Mouse (Mus musculus): Measurements from ENCODE around the gene Hunk.

Gene Hunk

GRCm38 (mm10) chr16:90385688-90386513, at the start of gene Hunk:
Gene Hunk, plus strand, starts transcription at chr16:90386013.
- peak; percentile 85 for DNase-seq

- DNase-seq: no peak
Measured at GRCm38 (mm10) chr16:90339026-90339425, 46.8 kb upstream of the Hunk start.

DNA sequence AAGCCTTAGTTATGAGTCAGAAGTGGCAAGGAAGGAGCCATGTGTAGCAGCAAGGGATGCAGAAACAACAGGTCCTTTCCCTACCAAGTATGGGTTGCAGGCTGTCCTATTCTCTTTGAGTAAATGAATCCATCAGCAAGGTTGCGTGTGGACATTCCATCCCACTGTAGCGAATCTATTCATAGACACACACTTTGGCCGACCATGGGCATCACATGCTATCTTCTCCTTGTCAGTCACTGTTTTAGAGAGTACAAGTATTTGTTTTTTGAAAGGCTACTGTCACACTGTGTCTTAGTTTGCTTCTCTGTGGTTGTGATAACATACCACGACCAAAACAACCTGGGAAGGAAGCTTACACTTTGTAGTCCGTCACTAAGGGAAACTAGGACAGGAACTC, 44.7 kb upstream of the Hunk start:
- no peak for DNase-seq

- DNase-seq: peak; percentile 84
Measured at GRCm38 (mm10) chr16:90349700-90350548, 35.9 kb upstream of the Hunk start.

DNA sequence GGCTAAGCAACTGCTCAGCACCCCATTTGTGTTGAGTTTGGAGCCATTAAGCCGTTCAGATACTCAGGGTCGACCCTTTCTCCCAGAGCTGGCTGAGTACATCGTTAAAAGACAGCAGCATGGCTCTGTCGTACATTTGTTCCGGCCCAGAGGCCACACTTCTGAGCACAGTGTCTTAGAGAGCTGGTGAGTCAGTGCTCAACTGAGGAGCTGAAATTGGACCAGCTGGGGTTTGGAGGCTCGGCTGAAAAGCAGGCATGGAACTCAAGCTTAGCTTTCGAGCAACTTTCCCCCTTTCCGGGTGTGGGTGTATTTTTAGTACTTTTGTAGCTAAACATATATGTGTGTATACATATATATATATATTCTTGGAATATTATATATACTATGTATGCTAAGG, 34.1 kb upstream of the Hunk start:
- DNase-seq: no peak

DNA sequence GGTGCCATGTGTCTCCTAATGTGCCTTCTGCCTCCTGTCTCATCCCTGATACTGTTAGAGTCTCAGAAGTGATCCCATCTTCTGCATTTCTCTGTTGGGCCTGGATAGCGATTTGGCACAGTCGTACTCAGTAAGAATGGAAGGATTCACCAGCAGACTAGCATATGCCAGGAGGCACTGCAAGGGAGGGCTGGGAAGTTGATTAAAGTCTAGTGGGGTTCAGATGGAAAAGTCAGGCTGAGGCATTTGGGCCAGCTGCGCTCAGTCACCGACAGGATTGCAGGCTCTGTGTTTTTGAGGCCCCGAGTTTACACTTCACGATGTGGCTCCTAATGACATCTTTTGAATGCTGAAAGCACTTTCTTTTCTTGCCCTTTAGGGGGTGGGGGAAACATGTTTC, 33.1 kb upstream of the Hunk start:
- peak; percentile 58 for DNase-seq

GRCm38 (mm10) chr16:90353156-90353555, 32.7 kb upstream of the Hunk start:
- no peak for DNase-seq

DNA sequence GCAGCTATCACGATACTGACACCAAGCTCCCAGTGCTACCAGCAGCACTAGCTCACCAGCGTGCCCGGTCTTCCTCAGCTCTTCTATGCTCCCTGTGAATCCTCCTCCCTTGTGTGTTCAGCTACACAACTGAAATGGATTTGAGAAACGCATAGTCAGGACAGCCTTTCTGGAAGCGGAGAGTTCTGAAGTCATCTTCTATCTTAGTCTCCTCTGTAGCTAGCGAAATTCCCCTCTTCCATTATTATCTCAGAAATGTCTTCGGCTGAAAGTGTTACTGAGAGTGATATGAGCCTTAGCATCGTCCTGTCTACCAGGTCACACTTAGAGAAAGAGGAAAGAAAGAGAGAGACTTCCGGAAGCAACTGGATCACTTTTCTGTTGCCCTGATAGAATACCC, 26.5 kb upstream of the Hunk start:
- DNase-seq: no peak

DNA sequence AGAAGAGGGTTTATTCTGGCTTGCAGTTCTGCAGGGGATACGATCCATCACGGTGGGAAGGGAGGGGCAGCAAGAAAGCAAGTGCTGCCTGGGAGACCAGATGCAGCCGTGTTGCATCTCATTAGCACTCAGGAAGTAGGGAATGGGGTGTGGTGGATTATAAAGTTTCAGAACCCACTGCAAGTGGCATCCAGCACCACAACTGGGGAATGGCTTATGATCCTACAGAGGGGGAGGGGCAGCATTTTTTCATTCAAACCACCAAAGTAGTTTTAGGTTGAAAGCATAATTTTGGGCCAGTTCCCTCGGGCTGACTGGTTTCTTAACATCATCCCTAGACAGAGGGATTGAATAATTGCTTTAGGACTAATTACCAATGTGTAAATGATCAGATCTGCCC, 26.1 kb upstream of the Hunk start:
- no peak for DNase-seq

- DNase-seq: no peak
Measured at GRCm38 (mm10) chr16:90360327-90360726, 25.5 kb upstream of the Hunk start.

DNA sequence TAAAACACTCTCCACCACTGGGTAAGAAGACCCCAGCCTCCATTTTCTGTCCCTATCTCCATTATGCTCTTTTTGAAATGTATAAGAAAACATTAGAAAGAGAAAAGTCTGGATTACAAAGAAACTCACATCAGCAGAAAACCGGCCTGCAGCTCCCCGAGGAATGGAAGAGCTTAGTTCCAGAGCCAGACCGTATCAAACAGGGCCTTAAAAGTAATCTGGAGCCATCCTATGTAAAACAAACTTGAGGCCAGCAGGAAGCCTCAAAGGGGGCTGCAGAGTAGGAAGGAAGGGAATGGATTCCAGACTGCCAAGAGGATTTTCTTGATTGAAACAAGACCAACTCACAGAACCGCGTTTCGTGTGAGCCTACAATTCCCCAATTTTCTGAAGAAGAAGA, 22.9 kb upstream of the Hunk start:
- no peak for DNase-seq

- peak; percentile 75 for DNase-seq
Measured at GRCm38 (mm10) chr16:90379897-90380296, 5.9 kb upstream of the Hunk start.

DNA sequence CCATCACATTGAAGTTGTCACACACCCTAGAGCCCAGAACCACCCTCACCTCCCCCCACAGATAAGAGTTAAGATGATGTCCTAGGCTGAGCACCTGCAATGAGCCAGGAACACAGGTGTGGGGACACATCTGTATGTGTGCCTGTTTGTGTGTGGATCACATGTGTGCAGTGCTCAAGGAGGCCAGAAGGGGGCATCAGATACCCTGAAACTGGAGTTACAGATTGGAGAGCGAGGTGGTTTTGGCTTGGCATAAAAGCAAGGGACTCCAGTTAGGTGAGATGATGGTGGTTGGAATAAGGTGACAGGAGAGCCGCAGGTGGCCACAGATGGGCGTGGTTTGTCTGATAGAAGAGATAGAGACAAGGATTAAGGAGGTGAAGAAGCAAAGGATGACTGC, 4.2 kb upstream of the Hunk start:
- DNase-seq: peak; percentile 29

GRCm38 (mm10) chr16:90382701-90383280, 3.0 kb upstream of the Hunk start:
- DNase-seq: no peak

DNA sequence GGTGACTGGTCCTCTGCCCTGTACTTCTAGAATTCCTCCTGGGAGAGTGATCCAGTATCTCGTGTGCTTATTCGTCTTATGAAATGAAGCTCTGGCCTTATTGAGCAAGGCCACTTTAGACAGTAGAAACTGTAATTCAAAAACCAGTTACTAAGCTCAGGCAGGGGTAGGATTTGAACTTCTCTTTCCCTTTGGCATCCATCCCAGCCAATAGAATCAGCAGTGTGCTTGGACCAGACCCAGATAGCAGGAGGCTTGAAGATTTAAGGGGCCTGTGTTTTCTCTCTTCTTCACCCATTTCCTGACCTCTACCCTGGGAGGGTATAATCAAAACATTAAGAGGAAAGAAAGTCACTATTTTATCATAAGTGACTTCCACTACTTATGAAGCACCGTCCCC, 1.8 kb upstream of the Hunk start:
- DNase-seq: peak; percentile 65

DNA sequence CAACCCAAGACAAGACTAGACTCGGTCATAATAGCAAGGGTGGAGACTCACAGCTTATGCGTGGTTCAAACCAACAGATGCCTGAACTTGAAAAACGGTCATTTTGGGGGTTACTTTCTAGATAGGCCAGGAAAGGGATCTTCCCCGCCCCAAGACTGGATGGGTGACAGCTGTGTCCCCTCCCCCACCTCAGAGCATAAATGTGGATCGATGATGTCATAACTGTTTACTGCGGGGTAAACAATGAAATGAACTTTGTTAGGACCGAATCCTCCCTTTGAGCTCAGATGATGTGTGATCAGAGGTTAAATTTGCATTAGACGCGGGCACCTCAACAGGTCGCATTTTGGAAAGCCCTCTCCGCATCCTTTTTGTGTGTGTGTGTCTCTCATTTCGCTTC, 967 bp upstream of the Hunk start:
- DNase-seq: peak; percentile 63

- peak; percentile 36 for DNase-seq
Measured at GRCm38 (mm10) chr16:90385326-90385687, 506 bp upstream of the Hunk start.

DNA sequence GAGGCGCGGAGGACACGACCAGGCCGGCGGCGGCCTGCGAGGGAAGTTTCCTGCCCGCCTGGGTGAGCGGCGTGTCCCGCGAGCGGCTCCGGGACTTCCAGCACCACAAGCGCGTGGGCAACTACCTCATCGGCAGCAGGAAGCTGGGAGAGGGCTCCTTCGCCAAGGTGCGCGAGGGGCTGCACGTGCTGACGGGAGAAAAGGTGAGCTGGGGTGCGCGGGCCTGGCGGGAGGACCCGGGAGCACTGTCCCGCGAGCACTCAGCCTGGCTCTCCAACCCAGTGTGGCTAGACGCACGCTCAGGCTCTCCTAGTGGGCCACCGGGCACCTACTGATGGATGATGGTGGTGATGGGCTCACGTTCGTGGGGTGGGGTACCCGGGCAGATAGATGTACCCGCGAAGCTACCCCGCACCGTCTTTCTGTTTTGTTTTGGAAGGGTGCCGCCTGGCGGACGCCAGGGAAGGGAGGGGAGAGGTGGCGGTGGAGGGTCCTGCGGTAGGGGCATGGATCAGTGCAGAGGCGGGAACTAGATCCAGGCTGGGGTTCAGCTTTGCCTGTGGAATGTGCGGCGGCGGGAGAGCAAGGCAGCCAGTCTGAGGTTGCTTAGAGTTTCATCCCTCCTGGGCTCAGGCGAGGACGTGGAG, 824 bp downstream of the Hunk start:
- peak; percentile 71 for DNase-seq

- DNase-seq: peak; percentile 39
Measured at GRCm38 (mm10) chr16:90387161-90387671, 1.4 kb downstream of the Hunk start.

- DNase-seq: no peak
Measured at GRCm38 (mm10) chr16:90387961-90388360, 2.1 kb downstream of the Hunk start.

- DNase-seq: no peak
Measured at GRCm38 (mm10) chr16:90389103-90389750, 3.4 kb downstream of the Hunk start.

GRCm38 (mm10) chr16:90390731-90391130, 4.9 kb downstream of the Hunk start:
- DNase-seq: peak; percentile 40

Measured in lung, postnatal 10 days (tissue).